ENCODE assay signal across 17 mouse cellular contexts in genomic region chr12:25579407-25579806, GRCm38 (mm10).
A peak's percentile ranks its signal among the peaks of the same experiment; 100 is the strongest.
DNase-seq lines count a peak whose midpoint lies in the region; ATAC-seq and TF ChIP-seq lines count a peak whose summit lies in the region.
"Had no signal": no experiment of that assay in that cellular context is flagged by ENCODE, and none has a peak within 500 bp of the region (broad histone marks: within the 10 kb centered on the region; RNA-seq: fewer than 3 reads in every experiment).

No protein-coding gene starts in this region.

- no peak for TF ChIP-seq CTCF in gastrocnemius, adult 2 months (IDR thresholded peaks at IDR 0.05)

- H3K27me3 ChIP-seq in kidney, embryonic 16.5 days (ENCODE audit: insufficient read depth, low read length): no peaks in the 10 kb centered on the region
- H3K27me3 ChIP-seq: forebrain, embryonic 15.5 days; hindbrain, embryonic 12.5 days; limb, embryonic 15.5 days had no signal

- intact Hi-C loops in gastrocnemius, adult 2 months (cut with DNase I): no loop called here

- no peaks in the 10 kb centered on the region for H3K9me3 ChIP-seq in kidney, embryonic 16.5 days (ENCODE audit: low read length)
- H3K9me3 ChIP-seq: forebrain, embryonic 15.5 days; hindbrain, embryonic 12.5 days; limb, embryonic 15.5 days had no signal

- H3K9ac ChIP-seq in kidney, embryonic 16.5 days (replicated peaks; ENCODE audit: low read length): no peak overlapping the region
- H3K9ac ChIP-seq: forebrain, embryonic 15.5 days; hindbrain, embryonic 12.5 days; limb, embryonic 15.5 days had no signal

- DNase-seq in frontal cortex, adult 2 months (ENCODE audit: extremely low spot score in 1 of 2, low spot score in 1 of 2): peak; percentile 20 to 57
- DNase-seq in frontal cortex, postnatal 10 days (ENCODE audit: low spot score in 2 of 2): no peak
- DNase-seq in right cerebral cortex, adult 2 months (ENCODE audit: low spot score in 2 of 2): peak; percentile 46 to 71
- no peak for DNase-seq in right cerebral cortex, postnatal 14 days
- DNase-seq in layer of hippocampus, postnatal 14 days (ENCODE audit: low spot score in 2 of 2): peak; percentile 2 to 9
- DNase-seq in gastrocnemius, adult 2 months: no peak
- DNase-seq: adrenal gland, adult 2 months; gastrocnemius, postnatal 36 days; lung, postnatal 36 days; thymus, postnatal 4 days had no signal

- H3K27ac ChIP-seq in kidney, embryonic 16.5 days (ENCODE audit: low read length): no peak overlapping the region
- no peak overlapping the region for H3K27ac ChIP-seq in gastrocnemius, adult 2 months
- H3K27ac ChIP-seq: forebrain, embryonic 15.5 days; hindbrain, embryonic 12.5 days; layer of hippocampus, adult 2 months; limb, embryonic 15.5 days had no signal

- H3K4me1 ChIP-seq in kidney, embryonic 16.5 days (ENCODE audit: insufficient read depth, low read length): no peaks in the 10 kb centered on the region
- H3K4me1 ChIP-seq: forebrain, embryonic 15.5 days; hindbrain, embryonic 12.5 days; limb, embryonic 15.5 days had no signal

- no peak overlapping the region for H3K4me2 ChIP-seq in kidney, embryonic 16.5 days (replicated peaks; ENCODE audit: low read depth, low read length)
- H3K4me2 ChIP-seq: forebrain, embryonic 15.5 days; hindbrain, embryonic 12.5 days; limb, embryonic 15.5 days had no signal

- WGBS in kidney, embryonic 16.5 days: 87% methylated on average over 8 of the region's 8 CpGs

- H3K4me3 ChIP-seq in kidney, embryonic 16.5 days (ENCODE audit: low read length): no peak overlapping the region
- no peak overlapping the region for H3K4me3 ChIP-seq in gastrocnemius, adult 2 months
- H3K4me3 ChIP-seq: erythroblast, embryonic 14.5 days; forebrain, embryonic 15.5 days; hindbrain, embryonic 12.5 days; layer of hippocampus, adult 2 months; limb, embryonic 15.5 days had no signal

- no peak for ATAC-seq in kidney, embryonic 16.5 days (ENCODE audit: low FRiP score, low TSS enrichment)
- ATAC-seq: forebrain, embryonic 15.5 days; inflammation-experienced regulatory T-cells, adult 6 months had no signal

- no peaks in the 10 kb centered on the region for H3K36me3 ChIP-seq in kidney, embryonic 16.5 days (ENCODE audit: insufficient read depth, low read length)
- H3K36me3 ChIP-seq: forebrain, embryonic 15.5 days; hindbrain, embryonic 12.5 days; limb, embryonic 15.5 days had no signal

Comparison
In these comparisons a context has a peak if more than half of its experiments do, and no peak if none do; other contexts are left out.
1. DNase-seq: peak in frontal cortex, adult 2 months (2 of 2), right cerebral cortex, adult 2 months (2 of 2) and layer of hippocampus, postnatal 14 days (2 of 2); none in frontal cortex, postnatal 10 days (0 of 2), right cerebral cortex, postnatal 14 days (single experiment) and gastrocnemius, adult 2 months (single experiment).